Mouse (Mus musculus): ENCODE data around the gene 4930402H24Rik. TPM values are rescaled to one million over a fixed set of nuclear protein-coding genes. Genes with fewer than 3 reads are reported as not detected.

The 4930402H24Rik gene
- total RNA-seq, 2 experiments from 2014 or later, result 2.2 to 5.1 TPM

DNA sequence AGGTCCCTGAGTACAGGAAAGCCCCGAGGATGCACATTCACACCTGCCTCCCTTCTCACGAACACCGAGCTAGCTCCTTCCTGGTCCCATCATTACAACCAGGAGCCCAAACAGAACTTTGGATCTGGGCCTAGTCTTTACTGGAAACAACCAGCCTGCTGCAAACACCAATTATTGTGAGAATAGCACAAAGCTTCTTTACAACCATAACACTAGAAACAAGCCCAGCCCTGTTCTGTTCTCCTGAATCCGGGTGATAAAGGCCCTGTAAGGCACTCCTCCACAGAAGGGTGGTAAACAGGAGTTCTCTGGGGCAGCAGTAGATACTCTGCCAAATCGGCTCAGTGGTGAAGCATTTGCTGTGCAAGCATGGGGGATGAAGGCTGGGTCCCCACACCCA is 170.9 kb downstream of the 4930402H24Rik start:
- DNase-seq (ENCODE audit: low spot score), result no peak

DNA sequence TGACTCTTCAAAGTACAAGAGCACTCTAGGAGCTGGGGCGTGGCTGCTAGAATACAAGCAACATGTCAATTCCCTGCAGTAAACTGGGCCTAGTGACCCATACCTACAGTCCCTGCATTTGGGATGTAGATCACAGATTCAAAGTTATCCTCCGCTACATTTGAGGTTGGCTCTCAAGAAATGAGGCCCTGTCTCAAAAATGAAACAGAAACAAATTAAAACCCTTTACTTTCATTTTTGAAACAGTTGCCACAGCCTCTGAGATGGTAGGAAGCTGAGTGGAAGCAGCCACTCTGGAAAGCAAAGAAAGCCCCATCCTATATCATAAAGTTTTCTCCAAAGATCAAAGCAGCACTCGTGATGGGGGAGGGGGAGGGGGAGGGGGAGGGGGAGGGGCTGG is 172.8 kb downstream of the 4930402H24Rik start:
- DNase-seq (ENCODE audit: low spot score), result no peak

- DNase-seq (ENCODE audit: low spot score), result no peak
Measured at GRCm38 (mm10) chr2:130731855-130732254, 174.4 kb downstream of the 4930402H24Rik start.

DNA sequence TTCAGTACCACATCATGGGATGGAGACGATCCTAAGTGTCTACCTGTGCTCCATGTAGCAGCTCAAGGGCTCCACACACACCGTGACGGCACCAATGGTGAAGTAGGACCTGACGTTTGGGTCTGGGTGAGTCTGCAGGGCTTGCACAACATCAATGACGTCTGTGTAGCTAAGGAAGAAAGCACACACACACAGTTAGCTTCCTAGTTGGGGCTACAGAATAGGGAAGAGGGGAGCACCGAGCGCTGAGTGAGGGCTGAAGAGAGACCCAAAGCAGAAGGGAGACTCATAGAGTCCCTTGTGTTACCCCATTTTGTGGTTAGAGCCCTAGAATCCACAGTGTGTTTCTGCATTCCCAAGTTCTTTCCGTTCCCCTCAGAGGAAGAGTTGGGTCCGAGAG is 175.5 kb downstream of the 4930402H24Rik start:
- no peak for DNase-seq (ENCODE audit: low spot score)

DNA sequence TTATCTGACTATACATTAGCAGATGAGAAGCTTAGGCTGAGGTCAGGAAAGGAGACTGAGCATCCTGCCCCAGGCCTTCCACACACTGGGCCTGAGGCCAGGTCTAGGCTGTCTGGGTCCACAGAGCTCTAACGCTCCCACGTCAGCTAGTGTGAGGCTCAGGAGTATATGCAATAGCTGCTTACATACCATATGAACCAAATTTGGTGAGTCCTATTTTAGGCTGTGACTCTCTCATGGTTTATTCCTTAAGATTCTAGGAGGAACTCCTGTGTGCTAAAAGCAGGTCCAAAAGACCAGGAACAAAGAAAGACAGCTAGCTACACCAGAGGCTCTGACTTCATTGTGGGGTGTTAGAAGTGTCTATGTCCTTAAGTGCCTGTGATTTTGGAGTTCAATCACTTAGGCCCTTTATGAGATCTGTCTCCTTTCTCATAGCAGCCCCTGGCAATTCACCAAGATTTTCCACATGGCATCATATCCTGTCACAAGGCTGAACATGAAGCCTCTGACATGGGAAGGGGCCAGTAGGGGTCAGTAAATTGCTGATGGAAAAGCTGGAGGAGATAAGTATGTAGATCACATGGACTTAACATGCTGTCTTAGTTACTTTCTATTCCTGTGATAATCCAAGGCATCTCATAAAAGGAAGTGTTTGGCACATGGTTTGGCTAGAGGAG is 177.2 kb downstream of the 4930402H24Rik start:
- DNase-seq (ENCODE audit: low spot score), result no peak

DNA sequence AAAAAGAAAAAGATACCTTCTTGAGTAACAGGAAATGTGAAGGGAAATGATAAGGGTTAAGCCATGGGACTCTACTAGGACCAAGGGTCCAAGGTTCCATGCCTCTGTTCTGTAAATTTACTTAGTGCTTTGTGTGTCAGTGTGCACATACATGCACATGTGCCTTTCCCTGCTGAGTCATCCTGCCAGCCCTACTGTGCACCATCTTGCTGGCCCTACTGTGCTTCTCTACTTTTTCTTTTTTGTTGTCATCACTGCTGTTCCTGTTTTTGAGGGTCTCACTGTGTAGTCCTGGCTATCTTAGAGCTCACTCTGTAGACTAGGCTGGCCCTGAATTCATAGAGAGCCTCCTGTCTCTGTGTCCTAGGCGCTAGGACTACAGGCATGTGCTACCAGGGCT is 178.5 kb downstream of the 4930402H24Rik start:
- DNase-seq (ENCODE audit: low spot score), result no peak

GRCm38 (mm10) chr2:130724369-130724768 is 181.8 kb downstream of the 4930402H24Rik start:
- no peak for DNase-seq (ENCODE audit: low spot score)

GRCm38 (mm10) chr2:130717951-130718350 is 188.3 kb downstream of the 4930402H24Rik start:
- no peak for DNase-seq (ENCODE audit: low spot score)

DNA sequence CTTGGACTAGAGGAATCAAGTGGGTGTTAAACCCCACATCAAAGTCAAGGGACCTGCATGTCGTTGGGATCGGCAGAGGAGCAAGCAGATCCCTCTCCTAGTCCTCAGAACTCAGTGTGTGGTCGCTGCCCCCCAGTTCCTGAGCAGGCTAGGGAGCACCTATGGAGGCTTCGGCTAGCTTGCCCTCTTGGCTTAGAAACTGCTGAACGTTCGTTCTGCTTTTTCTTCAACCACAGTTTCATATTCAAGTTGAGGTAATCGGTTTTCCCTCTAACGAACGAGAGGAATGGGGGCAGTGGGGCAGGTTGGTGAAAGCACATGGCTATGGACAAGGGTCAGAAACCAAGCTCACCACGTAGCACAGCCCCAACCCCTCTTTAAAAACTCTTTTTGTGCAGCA is 199.1 kb downstream of the 4930402H24Rik start:
- DNase-seq (ENCODE audit: low spot score), result no peak

DNA sequence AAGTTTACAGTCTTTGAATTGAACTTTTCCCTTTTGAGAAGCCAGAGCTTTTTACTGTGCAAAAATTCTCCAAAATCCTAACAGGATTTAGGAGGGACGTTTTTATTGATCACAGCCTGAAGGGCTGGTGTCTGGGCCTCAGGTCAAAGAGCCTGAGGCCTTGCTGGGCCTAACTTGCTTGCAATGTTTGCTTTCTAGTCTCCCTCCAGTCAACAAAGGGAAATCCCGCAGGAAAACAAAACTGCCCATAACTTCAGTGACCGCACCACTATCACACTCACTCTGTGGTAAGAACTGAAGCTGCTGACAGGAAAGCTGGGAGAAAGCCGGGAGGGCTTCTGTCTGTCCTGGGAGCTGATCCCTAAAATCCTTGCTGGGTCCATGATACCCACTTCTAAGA is 199.6 kb downstream of the 4930402H24Rik start:
- no peak for DNase-seq (ENCODE audit: low spot score)

- no peak for DNase-seq (ENCODE audit: low spot score)
Measured at GRCm38 (mm10) chr2:130705178-130705577, 201.0 kb downstream of the 4930402H24Rik start.

DNA sequence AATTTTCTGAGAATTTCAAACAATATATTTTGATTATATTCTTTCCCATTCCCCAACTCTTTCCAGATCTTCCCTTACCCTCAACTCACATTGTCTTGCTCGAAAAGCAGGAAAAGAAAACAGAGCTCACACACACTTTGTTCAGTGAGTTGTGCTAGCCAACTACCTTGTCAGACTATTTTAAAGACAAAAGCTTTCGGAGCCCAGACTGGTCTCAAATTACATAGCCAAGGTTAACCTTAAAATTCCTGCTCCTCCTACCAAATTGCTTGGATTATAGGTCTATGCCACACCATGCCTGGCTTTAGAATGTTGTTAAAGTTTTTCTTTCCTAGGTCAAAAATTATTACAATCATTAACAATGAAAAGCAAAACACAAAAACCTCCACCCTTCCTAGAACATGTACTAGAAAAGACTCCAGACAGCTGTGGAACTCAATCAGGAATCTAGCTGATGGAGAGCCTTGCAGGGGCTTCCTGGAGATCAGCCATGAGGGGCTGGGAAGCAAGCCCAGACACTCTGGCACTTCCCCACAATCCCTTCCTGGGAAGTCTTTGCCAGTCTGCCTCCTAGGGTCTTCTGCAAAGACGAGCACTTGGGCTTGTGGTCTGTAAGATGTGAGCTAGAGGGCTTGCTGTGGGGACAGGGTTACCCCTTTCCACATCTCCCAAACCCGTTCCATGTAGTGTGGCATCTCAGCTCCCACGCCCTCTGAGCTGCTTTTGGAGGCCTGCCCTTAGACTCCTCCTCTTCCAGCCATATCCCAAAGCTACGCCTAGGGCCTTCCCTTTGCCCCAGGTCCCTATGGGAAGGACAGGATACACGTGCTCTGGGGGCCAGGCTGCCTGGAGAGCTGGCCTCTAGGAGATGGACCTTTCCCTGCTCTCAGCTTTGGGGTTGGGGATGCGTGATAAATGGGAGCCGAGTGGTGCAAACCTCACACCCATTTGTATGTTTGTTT is 201.9 kb downstream of the 4930402H24Rik start:
- DNase-seq (ENCODE audit: low spot score), result no peak

DNA sequence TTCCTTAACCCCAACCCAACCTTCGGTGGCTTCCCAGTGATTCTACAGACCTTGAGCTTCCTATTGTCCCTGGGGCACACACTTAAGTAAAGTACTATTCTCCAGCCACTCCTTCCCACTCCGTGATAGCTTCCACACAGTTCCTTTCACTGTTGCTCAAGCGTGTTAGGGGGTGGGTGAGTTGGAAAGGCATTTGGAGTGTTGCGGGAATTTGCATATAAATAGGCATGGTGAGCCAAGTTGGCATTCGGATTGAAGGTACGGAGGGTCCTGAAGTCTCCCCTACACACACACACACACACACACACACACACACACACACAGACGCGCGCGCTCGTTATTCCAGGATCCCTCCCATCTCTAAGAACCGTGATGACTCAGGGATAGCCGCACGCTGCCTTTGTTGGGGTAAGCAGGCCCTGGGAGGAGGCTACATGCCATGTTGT is 208.4 kb downstream of the 4930402H24Rik start:
- DNase-seq (ENCODE audit: low spot score), result no peak

DNA sequence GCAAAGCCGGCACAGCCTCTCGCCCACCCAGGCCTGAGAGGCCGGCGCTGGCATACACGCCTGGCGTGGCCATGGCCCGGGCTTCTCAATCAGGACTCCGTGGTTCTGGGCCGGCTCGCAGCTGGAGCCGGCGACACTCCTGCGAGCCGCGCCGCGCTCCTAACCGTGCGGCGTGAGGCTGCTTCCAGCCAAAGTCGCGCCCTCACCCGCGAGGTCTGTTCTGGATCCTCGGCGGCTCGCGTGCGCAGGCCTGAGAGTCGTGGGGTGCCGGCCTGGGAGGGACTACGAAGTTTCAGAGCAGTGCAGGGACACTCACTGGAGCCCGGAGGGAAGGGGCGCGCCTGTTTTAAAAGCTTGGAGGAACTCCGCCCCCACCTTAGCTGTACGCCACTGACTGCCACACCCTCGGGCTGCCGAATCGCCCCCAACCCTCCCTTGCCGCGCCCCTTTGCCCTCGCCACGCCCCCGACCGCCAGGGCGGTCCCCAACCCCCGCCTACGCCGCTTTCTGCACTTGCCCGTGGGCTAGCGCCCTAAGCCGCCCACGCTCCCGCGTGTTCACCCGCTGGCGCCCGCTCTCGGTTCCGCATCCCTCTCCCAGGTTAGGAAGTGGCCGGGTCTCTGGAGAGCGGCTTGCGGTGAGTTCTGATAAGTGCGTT is 208.9 kb downstream of the 4930402H24Rik start, which contains the start of gene Slc4a11:
Gene Slc4a11, minus strand, starts transcription at position 367 of the 658 bp plus-strand sequence.
- peak; percentile 38 for DNase-seq (ENCODE audit: low spot score)

DNA sequence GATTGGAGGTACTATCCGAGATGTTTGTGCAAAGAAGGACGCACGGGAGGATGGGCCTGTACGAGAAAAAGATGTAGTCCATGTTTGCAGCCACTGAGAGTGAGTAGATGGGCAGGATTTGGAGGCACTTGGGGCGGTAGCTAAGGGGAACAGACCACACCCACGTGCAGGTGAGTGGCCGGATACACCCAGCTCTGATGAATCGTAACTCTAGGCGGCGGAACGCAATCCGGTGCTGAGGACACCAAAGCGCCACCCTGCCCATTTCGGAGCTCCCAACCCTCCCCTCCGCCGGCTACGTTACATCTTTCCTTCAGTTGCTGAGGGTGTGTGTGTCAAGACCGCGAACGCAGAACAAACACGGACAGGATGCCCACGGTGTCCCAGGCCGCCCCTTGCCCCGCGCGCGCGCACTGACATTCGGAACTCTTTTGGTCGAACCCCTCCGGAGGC is 209.5 kb downstream of the 4930402H24Rik start:
- no peak for DNase-seq (ENCODE audit: low spot score)

DNA sequence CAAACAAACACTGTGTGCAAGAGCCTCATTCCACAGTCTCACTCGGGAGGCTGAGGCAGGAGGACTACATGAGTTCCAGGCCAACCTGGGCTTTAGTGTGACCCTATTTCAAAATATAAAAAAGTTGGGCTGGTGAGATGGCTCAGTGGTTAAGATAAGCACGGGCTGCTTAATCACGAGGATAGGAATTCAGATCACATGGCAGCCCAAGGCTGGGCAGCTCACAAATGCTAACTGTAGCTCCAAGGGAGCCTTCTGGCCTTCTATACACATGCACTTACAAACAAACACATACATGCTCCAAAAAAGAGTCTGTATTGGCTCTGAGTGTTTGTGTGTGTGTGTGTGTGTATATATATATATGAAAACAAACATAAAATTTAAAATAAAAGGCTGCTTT is 212.6 kb downstream of the 4930402H24Rik start:
- no peak for DNase-seq (ENCODE audit: low spot score)

DNA sequence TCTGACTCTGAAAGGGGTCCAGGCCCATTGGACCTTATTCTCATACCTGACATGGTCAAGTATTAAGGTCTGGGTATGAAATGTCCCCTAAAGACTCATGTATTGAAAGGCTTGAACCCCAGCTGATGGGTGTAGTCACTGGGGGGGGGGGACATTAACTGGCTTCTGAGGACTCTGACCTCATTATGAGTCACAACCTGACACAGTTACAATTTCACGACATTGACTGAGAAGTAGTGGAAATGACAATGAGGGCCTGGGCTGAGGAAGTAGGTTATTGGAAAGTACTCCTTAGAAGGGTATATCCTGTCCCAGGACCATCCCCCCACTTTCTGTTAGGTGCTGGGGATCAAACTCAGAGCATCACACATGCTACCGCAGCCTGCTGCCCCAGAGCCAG is 217.2 kb downstream of the 4930402H24Rik start:
- no peak for DNase-seq (ENCODE audit: low spot score)

- DNase-seq (ENCODE audit: low spot score), result no peak
Measured at GRCm38 (mm10) chr2:130685426-130685825, 220.8 kb downstream of the 4930402H24Rik start.

GRCm38 (mm10) chr2:130681531-130681930 is 224.7 kb downstream of the 4930402H24Rik start:
- no peak for DNase-seq (ENCODE audit: low spot score)

GRCm38 (mm10) chr2:130679899-130680298 is 226.3 kb downstream of the 4930402H24Rik start:
- DNase-seq (ENCODE audit: low spot score), result no peak

DNA sequence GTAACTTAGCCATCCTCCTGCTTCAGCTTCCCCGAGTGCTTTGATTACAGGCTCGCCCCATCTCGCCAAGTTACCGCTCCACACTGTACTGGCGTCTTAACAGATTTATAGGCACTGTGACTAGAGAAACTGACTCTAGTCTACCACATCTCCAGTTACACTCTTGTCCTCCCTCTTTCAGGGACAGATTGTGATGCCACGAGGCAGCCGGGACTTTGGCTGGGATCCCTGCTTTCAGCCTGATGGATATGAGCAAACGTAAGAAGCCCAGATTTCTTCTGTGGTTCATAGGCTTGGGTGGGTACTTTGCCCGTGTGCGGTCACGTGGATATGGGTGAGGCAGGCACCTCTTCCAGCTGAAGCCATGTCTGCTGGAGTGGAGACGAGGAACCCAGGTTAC is 227.1 kb downstream of the 4930402H24Rik start:
- DNase-seq (ENCODE audit: low spot score), result no peak

DNA sequence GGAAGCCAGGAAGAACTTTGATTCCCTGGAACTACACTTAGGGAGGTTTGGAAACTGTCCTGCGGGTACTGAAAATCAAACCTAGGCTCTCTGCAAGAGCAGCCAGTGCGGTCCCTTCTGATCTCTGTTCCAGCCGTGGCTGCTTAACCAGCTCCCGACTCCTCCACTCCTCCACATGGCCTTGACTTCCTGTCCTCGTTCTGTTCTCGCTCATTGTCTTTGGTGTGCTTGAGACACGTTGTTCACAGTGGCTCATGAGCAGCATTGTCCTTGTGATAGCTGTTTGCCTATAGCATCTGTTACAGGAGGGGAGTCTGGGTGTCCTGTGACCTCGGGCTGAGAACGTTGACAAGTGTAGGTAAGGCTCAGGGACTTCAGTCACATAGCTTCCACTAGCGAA is 229.0 kb downstream of the 4930402H24Rik start:
- DNase-seq (ENCODE audit: low spot score), result no peak
